Mouse (Mus musculus): ENCODE data around the gene Dscaml1.

Dscaml1 gene

DNA sequence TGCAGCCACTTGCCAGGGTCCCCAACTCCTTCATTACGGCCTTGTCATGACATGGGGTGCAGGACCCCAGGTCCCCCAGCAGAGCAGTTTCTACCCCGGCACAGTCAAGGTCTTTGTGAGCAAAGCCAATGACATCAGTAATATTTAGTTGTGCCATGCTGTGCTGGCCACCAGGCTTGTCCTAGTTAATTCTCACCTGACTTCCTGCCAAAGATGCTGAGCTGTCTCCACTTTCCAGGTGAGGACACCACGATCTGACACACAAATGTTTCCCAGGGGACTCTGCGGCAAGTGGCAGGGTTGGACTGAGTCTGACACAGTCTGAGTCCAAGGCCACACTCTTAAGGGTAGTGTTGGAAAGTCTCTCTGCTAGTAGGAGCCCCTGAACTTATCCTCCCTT lies at the start of gene Dscaml1:
Gene Dscaml1 (plus strand): TSS at position 173 of the 400 bp plus-strand sequence.
- DNase-seq = no peak

DNA sequence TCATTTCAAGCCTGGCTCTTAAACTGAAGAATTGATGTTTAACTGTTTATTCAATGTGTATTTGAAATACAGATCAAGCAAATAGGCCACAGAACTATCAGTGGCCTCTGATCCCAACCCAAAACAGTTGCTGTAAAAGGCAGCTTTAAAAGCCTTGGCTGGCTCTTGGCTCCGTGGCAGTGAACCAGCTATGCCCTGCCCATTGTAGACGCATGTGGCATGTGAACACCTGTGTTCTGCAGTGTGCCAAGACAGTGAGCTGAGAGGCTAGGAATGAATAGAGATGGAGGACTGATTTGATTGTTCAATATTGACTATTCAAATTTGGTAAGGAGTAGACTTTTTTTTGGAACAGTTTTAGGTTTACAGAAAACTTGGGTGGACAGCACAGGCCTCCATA lies 49.5 kb upstream of the Dscaml1 start:
- no peak for DNase-seq

DNA sequence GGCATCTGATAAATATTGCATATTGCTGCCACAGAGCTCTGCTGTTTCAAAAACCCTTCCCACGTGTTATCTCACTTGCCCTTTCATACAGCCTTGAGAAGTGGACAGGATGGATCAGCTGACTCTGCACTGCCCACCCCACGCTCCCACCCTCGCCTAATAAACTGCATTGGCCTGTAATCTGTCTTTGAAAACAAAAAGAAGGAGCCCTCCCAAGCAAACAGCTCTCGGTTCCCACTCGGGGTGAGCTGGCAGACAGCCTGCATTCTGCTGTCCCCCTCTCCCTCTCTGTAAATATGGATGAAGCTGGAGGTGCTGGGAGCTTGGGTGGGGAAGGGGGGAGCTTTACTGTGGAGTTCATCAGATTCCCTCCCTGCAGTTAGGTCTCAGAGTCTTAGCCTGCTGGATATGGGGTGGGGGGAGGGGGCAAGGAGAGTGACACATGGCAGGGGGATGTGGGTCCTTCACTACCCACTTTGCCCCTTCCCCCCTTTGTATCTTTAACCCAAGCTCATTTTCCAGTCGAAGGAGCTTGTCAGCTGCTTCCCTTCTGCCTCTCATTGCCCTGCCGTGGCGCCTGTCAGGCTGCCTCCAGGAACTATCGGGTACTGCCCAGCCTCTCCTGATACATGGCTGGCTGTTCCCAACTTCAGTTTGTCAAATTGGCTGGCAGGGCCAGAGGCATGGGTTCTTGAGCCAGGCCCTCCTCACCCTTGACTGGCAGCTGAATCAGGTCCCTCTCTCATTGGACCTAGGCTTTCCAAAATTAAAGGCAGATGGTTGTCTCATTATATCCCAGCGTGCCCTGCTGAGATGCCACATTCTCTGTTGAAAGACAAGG lies 45.8 kb upstream of the Dscaml1 start:
- no peak for DNase-seq

DNA sequence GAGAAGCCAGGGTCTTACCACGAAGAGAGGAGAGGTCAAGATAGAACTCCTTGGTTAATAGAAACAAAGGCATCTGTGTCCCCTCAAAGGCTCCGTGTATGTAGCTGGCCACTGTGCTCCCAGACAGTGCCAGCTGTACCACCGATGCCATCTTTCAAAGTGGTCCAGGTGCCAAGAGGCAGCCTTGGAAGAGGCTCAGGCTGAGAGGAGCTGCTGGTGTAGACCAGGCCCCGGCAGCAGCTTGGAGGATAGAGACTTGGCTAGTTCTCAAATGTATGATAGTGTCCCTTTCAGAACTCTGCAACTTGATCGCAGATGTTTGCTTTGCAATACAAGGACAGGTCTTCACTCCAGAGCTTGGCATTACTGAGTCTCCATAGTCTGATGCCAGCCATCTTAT lies 44.1 kb upstream of the Dscaml1 start:
- no peak for DNase-seq

GRCm38 (mm10) chr9:45382834-45383233 lies 43.6 kb upstream of the Dscaml1 start:
- no peak for DNase-seq

GRCm38 (mm10) chr9:45383883-45384282 lies 42.5 kb upstream of the Dscaml1 start:
- no peak for DNase-seq

DNA sequence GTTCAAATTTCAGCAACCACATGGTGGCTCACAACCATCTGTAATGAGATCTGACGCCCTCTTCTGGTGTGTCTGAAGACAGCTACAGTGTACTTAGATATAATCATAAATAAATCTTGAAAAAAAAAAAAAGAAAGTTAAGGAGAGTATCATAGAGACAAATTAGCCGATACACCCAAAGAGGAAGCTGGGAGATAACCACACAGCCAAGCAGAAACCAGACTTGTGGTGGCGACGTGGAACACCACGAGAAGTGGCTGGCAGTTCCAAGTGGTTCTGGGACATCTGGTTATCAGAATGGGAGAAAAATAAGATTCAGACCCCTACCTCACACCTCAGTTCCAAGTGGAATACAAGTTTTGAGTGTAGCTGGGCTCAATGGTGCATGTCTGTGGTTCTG lies 39.7 kb upstream of the Dscaml1 start:
- no peak for DNase-seq

DNA sequence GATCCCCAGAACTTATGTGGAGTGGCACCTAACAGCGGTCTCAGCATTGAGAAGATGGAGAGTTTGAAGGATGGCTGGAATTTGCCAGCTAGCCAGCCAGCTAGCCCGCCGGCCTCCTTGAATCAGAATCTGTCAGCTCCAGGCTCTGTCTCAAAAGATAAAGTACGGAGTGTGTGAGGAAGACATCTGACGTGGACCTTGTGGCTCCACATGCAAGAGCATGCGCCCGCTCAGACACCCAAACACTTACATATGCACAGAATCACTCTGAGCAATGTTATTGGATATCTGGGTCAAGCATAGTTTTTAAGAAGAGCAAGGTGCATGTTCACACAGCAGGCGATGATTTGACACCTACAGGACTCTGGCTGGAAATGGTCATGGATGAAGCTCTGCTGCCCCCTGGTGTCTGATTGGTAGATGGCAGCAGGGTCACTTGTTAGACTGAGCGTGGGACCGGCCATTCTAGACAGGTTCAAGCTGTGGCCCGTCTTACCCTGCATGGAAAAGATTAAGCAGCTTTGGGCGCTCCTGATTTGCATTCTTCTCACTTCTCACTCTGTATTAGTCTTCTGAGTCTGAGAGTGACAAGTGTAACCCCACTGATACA lies 37.9 kb upstream of the Dscaml1 start:
- DNase-seq = peak; percentile 88

DNA sequence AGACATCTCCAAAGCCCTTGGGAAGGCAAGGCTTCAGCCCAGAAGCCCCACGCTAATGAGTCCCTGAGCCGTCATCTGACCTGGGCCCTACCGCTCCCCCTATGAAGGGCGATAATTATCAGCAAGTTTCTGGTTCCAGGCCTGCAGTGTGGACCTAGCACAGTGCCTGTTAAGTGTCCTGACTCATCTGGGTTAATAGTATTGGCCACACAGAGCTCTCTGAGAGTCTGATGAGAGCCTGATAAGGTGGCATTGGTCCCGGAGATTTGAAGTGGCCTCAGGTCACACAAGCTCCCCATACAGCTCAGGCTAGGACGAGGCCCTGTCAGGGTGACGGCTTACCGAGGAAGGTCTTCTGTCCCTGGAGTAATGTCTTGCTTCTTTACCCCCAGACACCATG lies 36.8 kb upstream of the Dscaml1 start:
- DNase-seq = no peak

DNA sequence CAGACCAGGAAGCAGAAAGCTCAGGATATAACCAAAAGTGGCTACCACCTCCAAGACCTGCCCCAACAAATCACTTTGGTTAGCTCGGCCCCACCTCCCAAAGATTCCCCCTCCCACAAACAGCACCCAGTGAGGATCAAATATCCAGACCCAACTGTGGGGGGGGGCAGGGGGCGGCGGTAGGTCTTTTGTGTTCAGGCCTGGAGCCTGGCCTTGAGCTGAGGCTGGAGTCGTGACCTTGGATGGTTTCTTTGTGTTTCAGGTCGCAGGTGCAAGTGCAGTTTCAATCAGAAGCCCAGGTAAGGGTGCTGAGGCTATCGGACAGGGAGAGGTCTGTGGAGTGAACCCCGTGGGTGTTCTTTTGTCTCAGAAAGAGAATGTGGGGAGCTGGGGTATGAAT lies 35.1 kb upstream of the Dscaml1 start:
- no peak for DNase-seq

- DNase-seq = no peak
Observed at GRCm38 (mm10) chr9:45395218-45395617, 31.2 kb upstream of the Dscaml1 start.

GRCm38 (mm10) chr9:45395796-45396195 lies 30.6 kb upstream of the Dscaml1 start:
- no peak for DNase-seq

- DNase-seq = no peak
Observed at GRCm38 (mm10) chr9:45398336-45398735, 28.1 kb upstream of the Dscaml1 start.

- no peak for DNase-seq
Observed at GRCm38 (mm10) chr9:45399434-45399833, 27.0 kb upstream of the Dscaml1 start, which contains the start of gene Fxyd2. Gene Fxyd2, plus strand, starts transcription at chr9:45399669.

DNA sequence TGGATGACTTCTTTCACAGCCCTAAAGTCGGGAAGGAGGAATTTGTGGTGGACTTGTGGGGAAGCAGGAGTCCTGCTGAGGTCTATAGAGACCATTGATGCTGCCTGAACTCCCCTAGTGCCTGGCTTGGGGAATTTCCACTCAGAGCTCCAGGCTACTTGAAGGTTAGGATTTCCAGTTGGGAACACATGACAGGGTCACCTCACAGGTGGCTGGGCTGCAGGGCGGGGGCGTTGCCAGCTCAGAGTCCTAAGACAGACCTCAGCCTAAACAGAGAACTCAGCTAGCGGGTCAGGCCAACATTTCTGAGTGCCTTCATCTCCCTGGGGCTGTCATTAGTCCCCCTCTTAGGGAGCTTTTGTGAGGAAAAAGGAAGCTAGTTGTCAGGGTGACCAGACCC lies 24.6 kb upstream of the Dscaml1 start:
- no peak for DNase-seq

- no peak for DNase-seq
Observed at GRCm38 (mm10) chr9:45402957-45403356, 23.5 kb upstream of the Dscaml1 start.

DNA sequence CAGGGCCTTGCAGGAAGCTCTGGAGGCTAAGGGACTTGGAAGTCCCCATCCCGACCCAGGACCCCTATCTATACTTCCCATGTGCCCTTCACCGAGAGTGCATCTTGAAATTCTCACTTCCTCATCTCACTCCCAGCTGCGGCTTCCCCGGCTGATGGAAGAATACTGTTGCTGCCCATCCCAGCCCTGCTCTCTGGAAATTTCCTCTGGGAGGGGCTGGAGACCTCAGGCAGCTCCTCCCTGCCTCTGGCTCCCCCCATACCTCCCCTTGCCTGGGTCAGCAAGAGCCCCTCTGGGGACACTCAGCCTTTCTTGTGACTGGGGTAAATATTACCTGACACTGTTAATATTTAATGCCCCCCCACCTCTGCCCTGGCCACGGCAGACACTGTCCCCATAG lies 20.7 kb upstream of the Dscaml1 start:
- DNase-seq = no peak

- DNase-seq = no peak
Observed at GRCm38 (mm10) chr9:45406808-45407207, 19.6 kb upstream of the Dscaml1 start.

- peak; percentile 85 for DNase-seq
Observed at GRCm38 (mm10) chr9:45407706-45408675, 18.4 kb upstream of the Dscaml1 start.

DNA sequence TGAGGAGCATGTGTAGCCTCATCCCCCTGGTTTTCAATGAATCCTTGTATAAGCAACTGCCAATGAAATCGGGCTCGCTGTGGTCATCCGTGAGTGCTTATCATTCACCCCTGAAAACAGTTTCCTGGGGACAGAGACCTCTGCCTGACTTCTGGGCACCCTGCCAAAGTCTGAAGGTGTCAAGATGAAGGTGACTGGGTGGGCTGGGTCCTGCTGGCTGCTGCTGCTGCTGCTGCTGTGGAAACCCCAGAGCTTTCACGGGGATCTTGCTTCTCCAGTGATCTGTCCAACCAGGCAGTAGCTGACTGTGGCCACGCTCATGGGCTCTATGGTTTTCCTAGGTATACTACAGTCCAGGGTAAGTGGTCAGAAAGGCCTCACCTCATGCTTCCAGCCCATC lies 16.2 kb upstream of the Dscaml1 start:
- DNase-seq = no peak

GRCm38 (mm10) chr9:45410614-45411013 lies 15.8 kb upstream of the Dscaml1 start:
- no peak for DNase-seq

GRCm38 (mm10) chr9:45411111-45411510 lies 15.3 kb upstream of the Dscaml1 start:
- no peak for DNase-seq

- DNase-seq = peak; percentile 42
Observed at GRCm38 (mm10) chr9:45411803-45412202, 14.6 kb upstream of the Dscaml1 start.
